Mouse (Mus musculus) forebrain, postnatal 0 days (tissue): ENCODE results near the gene Pet100. TPM values are rescaled to one million over a fixed set of nuclear protein-coding genes. Genes with fewer than 3 reads are reported as not detected.
A peak's percentile ranks its signal among the peaks of the same experiment; 100 is the strongest.

Experiments
- ATAC-seq: fragments of 200-750 bp; cut with Nextera tagmentation; 2 replicates; pipeline ENCODE4 v1.8.0; 2017; ENCODE audit warnings: mild to moderate bottlenecking, moderate library complexity
- DNase-seq: peaks from one replicate; pipeline ENCODE4 v3.0.0-alpha.2; 2015
- H3K27ac ChIP-seq: fragments of 300-500 bp; sonication (generic); 2 replicates; pipeline ENCODE4 v1.5.1; 2014; ENCODE audit warnings: low read depth, mild to moderate bottlenecking, antibody characterized with exemption, low read length, moderate library complexity, mixed read lengths
- H3K27me3 ChIP-seq: fragments of 300-500 bp; sonication (generic); 2 replicates; pipeline ENCODE4 v1.6.1; 2014; ENCODE audit warnings: mild to moderate bottlenecking, low read length, mixed read lengths; ENCODE audit not compliant: insufficient read depth
- H3K36me3 ChIP-seq: fragments of 300-500 bp; sonication (generic); 2 replicates; pipeline ENCODE4 v1.6.1; 2014; ENCODE audit warnings: mild to moderate bottlenecking, moderate library complexity; ENCODE audit not compliant: insufficient read depth
- H3K4me1 ChIP-seq: fragments of 300-500 bp; sonication (generic); 2 replicates; pipeline ENCODE4 v1.6.1; 2014; ENCODE audit warnings: antibody characterized with exemption; ENCODE audit not compliant: insufficient read depth
- H3K4me2 ChIP-seq: fragments of 300-500 bp; sonication (generic); 2 replicates; pipeline ENCODE4 v1.6.1; 2014; ENCODE audit warnings: low read depth, mild to moderate bottlenecking, moderate library complexity
- H3K4me3 ChIP-seq: fragments of 300-500 bp; sonication (generic); 2 replicates; pipeline ENCODE4 v1.5.1; 2014; ENCODE audit warnings: low read depth, low read length, mixed read lengths
- H3K9ac ChIP-seq: fragments of 300-500 bp; sonication (generic); 2 replicates; pipeline ENCODE4 v1.6.1; 2014; ENCODE audit warnings: mild to moderate bottlenecking
- H3K9me3 ChIP-seq: fragments of 300-500 bp; sonication (generic); 2 replicates; pipeline ENCODE4 v1.6.1; 2016; ENCODE audit warnings: low read length
- CTCF ChIP-seq: sonication (generic); IDR thresholded peaks from 2 replicates; pipeline ENCODE4 v1.5.1; 2016; ENCODE audit warnings: antibody characterized with exemption, control low read depth, low read depth
- WGBS: fragments of 180-500 bp; shearing (Covaris S2); extraction: QIAGEN DNeasy Blood & Tissue Kit; methylation state at CpG from one replicate; pipeline ENCODE4 v1.1.7; 2014; 5-methylcytosine and 5-hydroxymethylcytosine counted together
- polyA plus RNA-seq: library from polyadenylated mRNA; unstranded; fragments of >200 nt; fragmentation: Nextera tagmentation; extraction: Ambion mirVana; gene quantifications from 2 replicates; pipeline ENCODE4 v1.2.1, GENCODE M21; 2015
- total RNA-seq: library from RNA; depleted of rRNA; stranded (reverse); fragments of >200 nt; gene quantifications from 2 replicates; pipeline ENCODE4 v1.2.3, GENCODE M21; 2014

Gene Pet100
- total and polyA plus RNA-seq, 2 experiments from 2014 or later, result 17.7 to 82.4 TPM

- Histone ChIP-seq H3K4me1 (no peaks in the 10 kb centered on the region), H3K4me3 (peak within 1 kb of the TSS; percentile 87), H3K9ac (peak within 1 kb of the TSS; percentile 90), H3K4me2 (peak within 1 kb of the TSS; percentile 68), H3K27me3 (no peaks in the 10 kb centered on the region), H3K27ac (peak within 1 kb of the TSS; percentile 84), H3K36me3 (no peaks in the 10 kb centered on the region), H3K9me3 (no peaks in the 10 kb centered on the region)
- DNase-seq (no peak), ATAC-seq (no peak)
- no peak for TF ChIP-seq CTCF
- WGBS, result under 1% methylated on average over 7 of the region's 7 CpGs
Observed at GRCm38 (mm10) chr8:3586993-3587390, 34.4 kb upstream of the Pet100 start, which contains the start of gene Camsap3. Camsap3 (plus strand) TSS chr8:3587293.

DNA sequence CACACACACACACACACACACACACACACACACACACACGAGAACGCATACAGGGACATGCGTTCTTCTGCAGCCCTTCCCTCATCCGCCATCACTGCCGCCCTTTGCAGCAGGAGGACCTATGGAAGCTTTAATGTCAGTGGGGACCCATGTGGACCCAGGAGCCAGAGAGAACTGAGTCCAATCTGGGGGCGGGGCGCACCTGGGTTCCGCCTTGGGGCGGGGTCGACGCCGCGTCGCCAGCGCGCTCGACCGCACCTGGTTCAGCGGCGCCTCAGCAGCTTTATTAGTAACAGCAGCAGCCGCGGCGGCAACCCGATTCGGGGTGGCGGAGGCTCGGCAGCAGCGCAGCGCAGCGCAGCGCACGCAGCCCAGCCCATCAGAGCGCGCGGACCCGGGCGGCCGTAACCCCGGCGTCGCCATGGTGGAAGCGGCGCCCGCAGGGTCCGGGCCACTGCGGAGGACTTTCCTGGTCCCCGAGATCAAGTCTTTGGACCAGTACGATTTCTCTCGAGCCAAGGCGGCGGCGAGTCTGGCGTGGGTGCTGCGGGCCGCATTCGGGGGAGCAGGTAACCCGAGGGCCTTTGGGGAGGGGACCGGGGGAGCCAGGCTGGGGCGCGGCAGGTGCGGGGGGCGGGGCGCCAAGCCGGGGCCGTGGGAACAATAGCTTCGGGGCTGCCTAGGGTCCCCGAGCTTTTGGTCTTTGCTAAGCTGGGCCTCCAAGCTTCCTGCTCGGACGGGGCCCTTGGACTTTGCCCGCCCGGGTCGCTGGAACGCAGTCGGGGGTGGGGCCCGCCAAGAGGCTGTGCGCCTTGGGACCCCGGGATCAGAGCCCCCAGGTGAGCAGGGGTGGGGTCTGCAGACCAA is 33.7 kb upstream of the Pet100 start:
- H3K27ac ChIP-seq, result peak overlapping the region; percentile 84
- DNase-seq (peak; percentile 83), ATAC-seq (peak; percentile 86)
- H3K4me3 ChIP-seq, result peak overlapping the region; percentile 87
- under 1% methylated on average over 70 of the region's 77 CpGs for WGBS
- no peak for TF ChIP-seq CTCF
- H3K9me3 ChIP-seq, result no peaks in the 10 kb centered on the region
- H3K4me2 ChIP-seq, result peak overlapping the region; percentile 68
- peak overlapping the region; percentile 90 for H3K9ac ChIP-seq
- no peaks in the 10 kb centered on the region for H3K4me1 ChIP-seq
- no peaks in the 10 kb centered on the region for H3K27me3 ChIP-seq
- no peaks in the 10 kb centered on the region for H3K36me3 ChIP-seq

DNA sequence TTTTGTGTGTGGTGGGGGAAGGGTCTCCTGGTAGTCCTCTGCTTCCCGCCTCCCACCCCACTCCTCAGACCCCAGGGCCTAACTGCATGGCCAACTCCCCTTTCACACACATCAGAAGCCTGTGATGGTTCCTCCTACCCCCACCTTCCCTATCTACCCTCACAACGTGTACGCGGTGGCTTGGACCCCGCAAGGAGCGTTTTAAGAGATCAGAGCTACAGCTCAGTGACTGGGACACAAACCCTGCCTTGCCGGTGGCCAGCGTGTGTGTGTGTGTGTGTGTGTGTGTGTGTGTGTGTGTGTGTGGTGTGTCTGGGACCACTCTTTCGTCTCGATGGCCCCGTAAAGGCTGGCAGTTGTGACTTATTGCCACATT is 33.1 kb upstream of the Pet100 start:
- ATAC-seq (peak; percentile 68), DNase-seq (peak; percentile 58)
- peak overlapping the region; percentile 84 for H3K27ac ChIP-seq
- no peaks in the 10 kb centered on the region for H3K9me3 ChIP-seq
- H3K9ac ChIP-seq, result peak overlapping the region; percentile 90
- H3K27me3 ChIP-seq, result no peaks in the 10 kb centered on the region
- 2% methylated on average over 10 of the region's 11 CpGs for WGBS
- TF ChIP-seq CTCF, result no peak
- H3K36me3 ChIP-seq, result no peaks in the 10 kb centered on the region
- peak overlapping the region; percentile 68 for H3K4me2 ChIP-seq
- peak overlapping the region; percentile 87 for H3K4me3 ChIP-seq
- no peaks in the 10 kb centered on the region for H3K4me1 ChIP-seq

GRCm38 (mm10) chr8:3593470-3593869 is 27.9 kb upstream of the Pet100 start:
- ATAC-seq, result no peak

GRCm38 (mm10) chr8:3594466-3594865 is 26.9 kb upstream of the Pet100 start:
- 86% methylated on average over 2 of the region's 2 CpGs for WGBS
- H3K9ac ChIP-seq, result no peak overlapping the region
- TF ChIP-seq CTCF, result no peak

More at GRCm38 (mm10) chr8:3593470-3593869, 27.9 kb upstream of the Pet100 start:
- Histone ChIP-seq H3K27ac (no peak overlapping the region), H3K4me2 (no peak overlapping the region), H3K9ac (no peak overlapping the region), H3K4me1 (no peaks in the 10 kb centered on the region), H3K9me3 (no peaks in the 10 kb centered on the region), H3K36me3 (peaks cover 10% of the 10 kb centered on the region), H3K4me3 (no peak overlapping the region), H3K27me3 (no peaks in the 10 kb centered on the region)
- WGBS, result 54% methylated on average over 3 of the region's 3 CpGs
- DNase-seq, result no peak
- no peak for TF ChIP-seq CTCF

DNA sequence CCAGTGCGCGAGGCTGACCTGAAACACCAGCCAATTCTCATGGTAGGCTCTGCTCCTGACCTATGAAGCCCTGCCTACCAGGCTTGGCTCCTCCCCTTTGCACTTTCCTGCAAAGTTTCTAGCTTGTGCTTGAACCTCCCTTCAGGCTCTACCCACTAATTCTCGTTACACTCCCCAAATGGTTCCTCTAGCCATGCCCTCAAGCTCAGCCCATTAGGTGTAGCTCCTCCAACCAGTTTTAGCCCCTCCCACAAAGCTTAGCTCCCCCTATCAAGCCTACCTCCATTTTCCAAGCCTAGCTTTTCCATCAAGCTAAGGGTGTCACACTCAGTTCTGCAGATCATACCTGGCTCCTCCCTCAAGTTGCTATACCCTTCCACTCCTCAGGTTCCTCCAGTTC is 23.3 kb upstream of the Pet100 start:
- no peak for DNase-seq
- no peak overlapping the region for H3K27ac ChIP-seq
- no peaks in the 10 kb centered on the region for H3K9me3 ChIP-seq
- H3K9ac ChIP-seq, result no peak overlapping the region
- H3K36me3 ChIP-seq, result peaks cover 48% of the 10 kb centered on the region
- ATAC-seq, result no peak
- no peak overlapping the region for H3K4me2 ChIP-seq
- no peak for TF ChIP-seq CTCF
- H3K4me1 ChIP-seq, result no peaks in the 10 kb centered on the region
- H3K27me3 ChIP-seq, result no peaks in the 10 kb centered on the region
- WGBS, result 87% methylated on average over 3 of the region's 3 CpGs
- no peak overlapping the region for H3K4me3 ChIP-seq

More at GRCm38 (mm10) chr8:3594466-3594865, 26.9 kb upstream of the Pet100 start:
- no peaks in the 10 kb centered on the region for H3K9me3 ChIP-seq
- H3K4me3 ChIP-seq, result no peak overlapping the region
- peaks cover 19% of the 10 kb centered on the region for H3K36me3 ChIP-seq
- H3K4me2 ChIP-seq, result no peak overlapping the region
- no peak for DNase-seq
- ATAC-seq, result no peak
- no peak overlapping the region for H3K27ac ChIP-seq
- H3K27me3 ChIP-seq, result no peaks in the 10 kb centered on the region
- H3K4me1 ChIP-seq, result no peaks in the 10 kb centered on the region

- H3K4me3 ChIP-seq, result no peak overlapping the region
- H3K9me3 ChIP-seq, result no peaks in the 10 kb centered on the region
- peaks cover 60% of the 10 kb centered on the region for H3K36me3 ChIP-seq
- no peak for DNase-seq
- no peaks in the 10 kb centered on the region for H3K4me1 ChIP-seq
- ATAC-seq, result no peak
- TF ChIP-seq CTCF, result no peak
- no peak overlapping the region for H3K4me2 ChIP-seq
- H3K9ac ChIP-seq, result no peak overlapping the region
- H3K27ac ChIP-seq, result no peak overlapping the region
- 75% methylated on average over 1 of the region's 1 CpGs for WGBS
- H3K27me3 ChIP-seq, result no peaks in the 10 kb centered on the region
Observed at GRCm38 (mm10) chr8:3599219-3599618, 22.1 kb upstream of the Pet100 start.
